Mouse (Mus musculus) megakaryocyte progenitor cell, adult 5-6 weeks (primary cell): ENCODE measurements around the gene Ccr1l1. TPM values are rescaled to one million over a fixed set of nuclear protein-coding genes. Genes with fewer than 3 reads are reported as not detected.

Experiments used
- ATAC-seq: replicated peaks from 2 replicates; pipeline ENCODE4 v1.8.0; 2016; ENCODE audit warnings: mild to moderate bottlenecking, moderate TSS enrichment, inconsistent platforms; ENCODE audit not compliant: poor library complexity
- total RNA-seq, 2 experiments: library from RNA; stranded (forward) in 1 of 2; stranded (reverse) in 1 of 2; fragments of 157-497, 149-512 nt in 1 of 2; fragments of 200-1000 nt in 1 of 2; gene quantifications; 2 replicates each; pipeline versions ENCODE4 v1.2.3 to v1.2.4; 2015 to 2017

The Ccr1l1 gene
- total RNA-seq, 2 experiments from 2014 or later = not detected

GRCm38 (mm10) chr9:123964776-123965175, 13.4 kb downstream of the Ccr1l1 start:
- peak; percentile 73 for ATAC-seq

GRCm38 (mm10) chr9:123960161-123960560, 18.0 kb downstream of the Ccr1l1 start:
- no peak for ATAC-seq

GRCm38 (mm10) chr9:123957911-123958413, 20.2 kb downstream of the Ccr1l1 start:
- peak; percentile 90 for ATAC-seq

GRCm38 (mm10) chr9:123956892-123957291, 21.3 kb downstream of the Ccr1l1 start:
- no peak for ATAC-seq

GRCm38 (mm10) chr9:123953551-123953950, 24.7 kb downstream of the Ccr1l1 start:
- ATAC-seq = 0 out of 2 replicates have a peak, but pooled peaks have one; percentile 14

GRCm38 (mm10) chr9:123951176-123951575, 27.0 kb downstream of the Ccr1l1 start:
- peak; percentile 74 for ATAC-seq

GRCm38 (mm10) chr9:123949432-123949831, 28.8 kb downstream of the Ccr1l1 start:
- peak; percentile 55 for ATAC-seq

GRCm38 (mm10) chr9:123947815-123948214, 30.4 kb downstream of the Ccr1l1 start:
- no peak; the same call in 1 of the 2 replicates for ATAC-seq

GRCm38 (mm10) chr9:123942025-123942424, 36.2 kb downstream of the Ccr1l1 start:
- ATAC-seq = peak; percentile 53

GRCm38 (mm10) chr9:123941316-123941715, 36.9 kb downstream of the Ccr1l1 start:
- peak; percentile 68 for ATAC-seq

GRCm38 (mm10) chr9:123940628-123941027, 37.6 kb downstream of the Ccr1l1 start:
- no peak for ATAC-seq

GRCm38 (mm10) chr9:123940168-123940567, 38.0 kb downstream of the Ccr1l1 start:
- ATAC-seq = no peak

- peak; percentile 45 for ATAC-seq
Measured at GRCm38 (mm10) chr9:123937989-123938388, 40.2 kb downstream of the Ccr1l1 start.

GRCm38 (mm10) chr9:123936604-123937280, 41.5 kb downstream of the Ccr1l1 start:
- peak; percentile 45 for ATAC-seq

GRCm38 (mm10) chr9:123935776-123936175, 42.4 kb downstream of the Ccr1l1 start:
- ATAC-seq = no peak

- ATAC-seq = no peak
Measured at GRCm38 (mm10) chr9:123935346-123935745, 42.9 kb downstream of the Ccr1l1 start.

- ATAC-seq = no peak
Measured at GRCm38 (mm10) chr9:123933716-123934445, 44.3 kb downstream of the Ccr1l1 start.

- no peak for ATAC-seq
Measured at GRCm38 (mm10) chr9:123932911-123933675, 45.1 kb downstream of the Ccr1l1 start.

GRCm38 (mm10) chr9:123931761-123932700, 46.2 kb downstream of the Ccr1l1 start:
- peak; percentile 52 for ATAC-seq

GRCm38 (mm10) chr9:123930926-123931325, 47.3 kb downstream of the Ccr1l1 start:
- ATAC-seq = no peak
